Mouse (Mus musculus) megakaryocyte, embryonic 14.5 days (primary cell): ENCODE data around the gene Kcnc3.

Experiments used
- FLI1 ChIP-seq: IDR thresholded peaks from 2 replicates; pipeline ENCODE4 v1.6.1; 2012; ENCODE audit warnings: low read length, inconsistent platforms, mixed read lengths
- GATA1 ChIP-seq: IDR thresholded peaks from 3 replicates; pipeline ENCODE4 v1.6.1; 2012; ENCODE audit warnings: mixed read lengths, low read length, inconsistent platforms, borderline replicate concordance

DNA sequence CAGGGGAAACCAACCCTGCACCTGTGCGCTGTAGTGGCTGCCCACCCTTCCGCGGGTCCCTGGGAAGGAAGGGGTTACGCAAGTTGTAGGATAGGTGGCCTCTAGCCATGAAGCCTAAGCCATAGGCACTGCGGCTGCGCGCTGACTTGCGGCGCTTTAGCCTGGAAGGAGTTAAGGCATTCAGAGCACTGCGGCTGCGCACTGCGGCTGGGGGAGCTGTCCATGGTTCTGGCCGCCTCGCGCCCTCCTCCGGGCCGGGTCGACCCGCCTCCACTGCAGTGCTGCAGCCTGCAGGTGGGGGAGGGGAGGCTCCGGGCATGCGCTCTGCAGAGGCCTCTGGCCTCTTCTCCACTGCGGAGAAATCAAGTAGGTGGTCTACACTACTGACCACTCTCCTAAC lies 3.3 kb downstream of the Kcnc3 start:
- TF ChIP-seq FLI1 (no peak), GATA1 (no peak)
